Mouse (Mus musculus) kidney, adult 2 months (tissue): ENCODE data around the gene 4930550C14Rik.

Experiments used
- CTCF ChIP-seq: fragments of 200-500 bp; conservative IDR thresholded peaks from 2 replicates; pipeline ENCODE4 v1.5.1; 2011; ENCODE audit warnings: low read depth, mild to moderate bottlenecking, control low read depth, low read length, moderate library complexity, mixed read lengths; ENCODE audit not compliant: insufficient read depth, insufficient read length
- POLR2A ChIP-seq: fragments of 200-500 bp; IDR thresholded peaks from one replicate; pipeline ENCODE4 v1.6.1; 2011; ENCODE audit warnings: low read depth, low read length, control low read depth

DNA sequence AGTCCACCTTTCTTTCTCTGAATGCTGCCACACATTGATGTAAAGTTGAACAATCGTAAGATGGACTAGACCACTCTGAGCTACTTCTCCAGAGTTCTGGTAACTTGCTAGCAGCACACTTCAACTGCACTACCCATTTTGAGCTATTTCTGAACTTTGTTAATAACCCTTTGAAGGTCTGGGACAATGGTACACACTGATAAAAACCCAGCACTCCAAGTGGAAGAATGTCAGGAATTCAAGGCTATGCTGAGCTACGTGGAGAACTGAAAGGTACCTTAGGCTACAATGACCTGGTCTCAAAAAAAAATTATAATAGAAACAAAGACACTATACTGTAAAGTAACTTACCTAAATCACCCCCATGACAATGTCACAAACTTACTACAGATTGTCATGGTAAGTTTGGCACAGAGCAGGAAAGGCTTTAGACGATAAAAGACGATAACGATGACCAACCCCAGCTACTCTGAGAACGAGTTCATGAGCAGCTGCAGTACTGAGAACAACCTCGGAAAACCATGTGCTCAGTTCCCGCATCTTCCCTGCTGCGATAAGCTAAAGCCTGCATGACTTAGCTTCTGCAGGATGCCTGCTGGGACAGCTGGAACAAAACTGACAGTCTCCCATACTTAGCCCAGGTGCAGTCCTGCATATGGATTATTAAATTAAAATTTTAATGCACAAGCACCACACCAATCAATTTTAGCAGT is 70.8 kb downstream of the 4930550C14Rik start:
- TF ChIP-seq CTCF (no peak), POLR2A (no peak)
